Mouse (Mus musculus) neural tube, embryonic 12.5 days (tissue): Measurements from ENCODE around the gene Spns3. TPM values are rescaled to one million over a fixed set of nuclear protein-coding genes. Genes with fewer than 3 reads are reported as not detected.

Source experiments
- ATAC-seq: fragments of 200-750 bp; cut with Nextera tagmentation; 2 replicates; pipeline ENCODE4 v1.8.0; 2017; ENCODE audit warnings: low read depth, mild to moderate bottlenecking, moderate TSS enrichment, moderate library complexity; ENCODE audit not compliant: low FRiP score
- H3K27ac ChIP-seq: fragments of 300-500 bp; sonication (generic); 2 replicates; pipeline ENCODE4 v1.5.1; 2016
- H3K27me3 ChIP-seq: fragments of 300-500 bp; sonication (generic); replicated peaks from 2 replicates; pipeline ENCODE4 v1.6.1; 2016; ENCODE audit warnings: mild to moderate bottlenecking
- H3K36me3 ChIP-seq: fragments of 300-500 bp; sonication (generic); 2 replicates; pipeline ENCODE4 v1.6.1; 2016; ENCODE audit warnings: mild to moderate bottlenecking
- H3K4me1 ChIP-seq: fragments of 300-500 bp; sonication (generic); 2 replicates; pipeline ENCODE4 v1.6.1; 2016
- H3K4me2 ChIP-seq: fragments of 300-500 bp; sonication (generic); replicated peaks from 2 replicates; pipeline ENCODE4 v1.6.1; 2016; ENCODE audit warnings: mild to moderate bottlenecking
- H3K4me3 ChIP-seq: fragments of 300-500 bp; sonication (generic); 2 replicates; pipeline ENCODE4 v1.5.1; 2016
- H3K9ac ChIP-seq: fragments of 300-500 bp; sonication (generic); 2 replicates; pipeline ENCODE4 v1.6.1; 2016; ENCODE audit warnings: mild to moderate bottlenecking
- H3K9me3 ChIP-seq: fragments of 300-500 bp; sonication (generic); 2 replicates; pipeline ENCODE4 v1.6.1; 2016; ENCODE audit warnings: mild to moderate bottlenecking
- WGBS: fragments of 180-500 bp; shearing (Covaris S2); methylation state at CpG from one replicate; pipeline ENCODE4 v1.1.7; 2016; 5-methylcytosine and 5-hydroxymethylcytosine counted together
- polyA plus RNA-seq: library from polyadenylated mRNA; unstranded; fragments of >200 nt; fragmentation: Nextera tagmentation; extraction: Ambion mirVana; gene quantifications from 2 replicates; pipeline ENCODE4 v1.2.1, GENCODE M21; 2016

Spns3 gene
- polyA plus RNA-seq, 1 experiment from 2014 or later, result not detected

DNA sequence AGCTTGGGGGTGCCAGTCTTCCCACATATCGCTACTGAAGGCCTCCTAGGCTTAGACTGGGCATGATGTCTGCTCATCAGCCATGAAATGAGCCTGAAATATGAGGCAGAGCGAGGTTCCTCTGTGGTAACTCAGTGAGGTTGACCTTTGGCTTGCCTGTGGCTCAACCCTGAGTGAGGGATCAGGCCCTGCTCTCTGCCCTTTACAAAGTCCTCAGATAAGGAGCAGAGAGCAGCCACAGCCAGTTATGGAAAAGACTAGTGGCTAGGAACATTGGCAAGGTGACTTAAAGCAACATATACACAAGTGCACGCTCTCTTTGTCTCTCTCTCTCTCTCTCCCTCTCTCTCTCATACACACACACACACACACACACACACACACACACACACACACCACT is 75.4 kb downstream of the Spns3 start:
- Histone ChIP-seq H3K4me1 (peaks cover 12% of the 10 kb centered on the region), H3K27me3 (no peaks in the 10 kb centered on the region), H3K27ac (no peak overlapping the region)

DNA sequence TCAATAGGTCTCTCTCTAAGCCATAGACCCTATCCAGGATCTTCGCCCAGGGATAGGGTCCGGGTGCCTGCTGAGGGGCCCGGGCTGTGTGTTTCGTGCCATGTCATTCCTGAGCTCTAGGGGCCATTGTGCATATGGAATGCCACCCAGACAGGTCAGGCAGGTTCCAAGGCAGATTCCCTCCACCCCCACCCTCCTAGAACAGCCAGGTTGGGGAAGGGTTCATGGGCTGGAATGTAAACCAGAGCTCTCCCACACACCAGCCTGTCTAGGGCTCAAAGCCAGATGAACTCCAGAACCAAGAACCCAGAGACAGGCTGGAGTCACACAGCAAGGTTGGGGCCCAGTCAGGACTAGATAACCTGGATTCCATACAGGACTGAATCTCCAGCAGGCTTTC is 76.8 kb downstream of the Spns3 start:
- no peak overlapping the region for H3K9ac ChIP-seq

More for the DNA sequence above, 75.4 kb downstream of the Spns3 start:
- ATAC-seq, result no peak
- Histone ChIP-seq H3K36me3 (0 out of 2 replicates have a peak, but pooled peaks cover 8% of the 10 kb centered on the region), H3K9me3 (no peaks in the 10 kb centered on the region), H3K9ac (no peak overlapping the region), H3K4me2 (no peak overlapping the region), H3K4me3 (no peak overlapping the region)
- 72% methylated on average over 3 of the region's 3 CpGs for WGBS

DNA sequence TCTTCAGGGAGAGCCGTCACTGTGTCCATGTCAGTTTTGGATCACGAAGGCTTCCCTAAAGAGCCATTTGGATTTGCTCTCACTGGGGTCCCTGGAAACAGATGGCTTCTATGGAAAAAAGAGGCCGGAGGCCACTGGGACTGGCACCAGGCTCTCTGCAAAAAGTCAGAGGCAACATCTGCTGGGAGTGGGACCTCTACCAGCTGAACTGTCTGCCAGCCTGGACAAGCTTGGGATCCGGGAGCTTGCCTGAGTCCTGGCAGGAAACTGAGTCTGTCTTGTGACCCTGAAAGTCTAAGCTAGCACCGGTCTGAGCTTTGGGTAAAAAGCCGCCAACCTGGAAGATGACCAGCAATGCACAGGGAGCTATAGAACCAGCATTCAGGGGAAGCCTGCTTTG is 78.9 kb downstream of the Spns3 start:
- H3K27ac ChIP-seq, result no peak overlapping the region
- WGBS, result 84% methylated on average over 6 of the region's 6 CpGs

More for the DNA sequence above, 76.8 kb downstream of the Spns3 start:
- WGBS, result 82% methylated on average over 4 of the region's 4 CpGs
- H3K27ac ChIP-seq, result no peak overlapping the region
- ATAC-seq, result no peak
- H3K4me2 ChIP-seq, result no peak overlapping the region
- no peak overlapping the region for H3K4me3 ChIP-seq
- H3K4me1 ChIP-seq, result peaks cover 17% of the 10 kb centered on the region
- no peaks in the 10 kb centered on the region for H3K9me3 ChIP-seq
- no peaks in the 10 kb centered on the region for H3K27me3 ChIP-seq
- 0 out of 2 replicates have a peak, but pooled peaks cover 8% of the 10 kb centered on the region for H3K36me3 ChIP-seq

DNA sequence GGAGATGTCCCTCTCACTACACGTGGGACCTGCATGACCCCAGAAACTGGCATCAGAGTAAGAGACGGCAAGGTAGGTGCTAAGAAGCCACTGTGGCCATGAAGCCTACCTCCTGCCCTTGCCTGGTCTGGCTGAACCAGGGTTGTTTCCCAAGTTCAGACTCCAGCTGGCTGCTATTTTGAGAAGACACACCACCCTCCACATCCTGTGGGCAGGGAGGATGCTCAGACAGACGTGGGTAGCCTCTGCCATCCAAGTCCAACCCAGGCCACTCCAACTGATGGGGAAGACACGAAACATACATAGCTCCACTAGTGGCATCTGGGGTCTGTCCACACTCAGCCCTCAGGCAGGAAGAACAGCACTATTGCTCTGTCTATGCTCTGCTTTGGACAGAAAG is 80.3 kb downstream of the Spns3 start:
- peaks cover 18% of the 10 kb centered on the region for H3K4me1 ChIP-seq
- H3K27me3 ChIP-seq, result no peaks in the 10 kb centered on the region
- no peak overlapping the region for H3K27ac ChIP-seq
- ATAC-seq, result no peak
- WGBS, result 73% methylated on average over 4 of the region's 4 CpGs
- 0 out of 2 replicates have a peak, but pooled peaks cover 8% of the 10 kb centered on the region for H3K36me3 ChIP-seq
- H3K4me2 ChIP-seq, result no peak overlapping the region
- no peaks in the 10 kb centered on the region for H3K9me3 ChIP-seq
- no peak overlapping the region for H3K9ac ChIP-seq
- no peak overlapping the region for H3K4me3 ChIP-seq

More for the DNA sequence above, 78.9 kb downstream of the Spns3 start:
- no peaks in the 10 kb centered on the region for H3K27me3 ChIP-seq
- H3K9ac ChIP-seq, result no peak overlapping the region
- ATAC-seq, result no peak
- no peak overlapping the region for H3K4me3 ChIP-seq
- H3K4me2 ChIP-seq, result no peak overlapping the region
- H3K4me1 ChIP-seq, result peaks cover 12% of the 10 kb centered on the region
- H3K9me3 ChIP-seq, result no peaks in the 10 kb centered on the region
- H3K36me3 ChIP-seq, result 0 out of 2 replicates have a peak, but pooled peaks cover 8% of the 10 kb centered on the region

DNA sequence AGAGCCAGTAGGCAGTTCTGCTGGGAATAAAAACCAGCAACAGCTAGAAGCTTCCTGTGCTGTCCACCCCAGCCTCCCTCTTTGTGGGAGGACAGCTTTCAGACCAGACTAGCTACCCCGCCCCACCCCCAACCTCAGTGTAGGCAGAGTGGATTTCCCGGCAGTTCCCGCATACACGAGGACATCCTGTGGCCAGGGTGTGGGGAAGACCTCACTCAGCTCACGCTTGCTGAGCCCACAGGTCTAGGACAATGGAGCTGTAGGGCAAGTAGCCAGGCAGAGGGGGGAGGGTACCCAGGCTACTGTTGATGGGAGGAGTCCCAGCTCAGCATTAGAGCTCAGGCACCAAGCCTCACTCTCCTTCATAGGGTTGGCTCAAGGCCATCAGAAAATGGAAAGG is 81.1 kb downstream of the Spns3 start:
- no peak overlapping the region for H3K27ac ChIP-seq
- no peak overlapping the region for H3K9ac ChIP-seq
- no peaks in the 10 kb centered on the region for H3K27me3 ChIP-seq
- no peak for ATAC-seq
- peaks cover 18% of the 10 kb centered on the region for H3K4me1 ChIP-seq
- H3K4me2 ChIP-seq, result no peak overlapping the region
- no peaks in the 10 kb centered on the region for H3K9me3 ChIP-seq
- 33% methylated on average over 5 of the region's 5 CpGs for WGBS
- no peak overlapping the region for H3K4me3 ChIP-seq
- H3K36me3 ChIP-seq, result 0 out of 2 replicates have a peak, but pooled peaks cover 8% of the 10 kb centered on the region

DNA sequence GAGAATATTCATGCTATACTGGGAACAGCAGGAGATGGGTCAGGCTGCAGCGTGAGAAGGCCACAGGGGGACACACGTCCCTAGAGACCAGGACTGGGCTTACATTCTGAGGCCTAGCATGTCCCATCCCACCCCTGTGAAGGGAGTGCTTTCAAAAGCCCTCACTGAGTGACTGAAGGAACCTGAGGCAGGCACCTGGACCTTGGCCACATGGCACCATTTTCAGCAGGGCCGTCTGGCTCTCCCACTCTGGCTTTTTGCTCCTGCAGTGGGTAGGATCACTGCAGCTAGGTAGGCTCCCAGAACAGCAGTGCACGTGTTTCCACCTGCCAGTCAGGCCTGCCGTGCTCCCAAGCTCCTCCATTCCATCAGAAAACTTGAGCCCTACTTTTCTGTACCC is 81.8 kb downstream of the Spns3 start:
- ATAC-seq, result no peak
- Histone ChIP-seq H3K4me2 (no peak overlapping the region), H3K27ac (no peak overlapping the region), H3K36me3 (0 out of 2 replicates have a peak, but pooled peaks cover 5% of the 10 kb centered on the region), H3K4me3 (no peak overlapping the region), H3K27me3 (no peaks in the 10 kb centered on the region), H3K9ac (no peak overlapping the region), H3K9me3 (no peaks in the 10 kb centered on the region), H3K4me1 (peaks cover 18% of the 10 kb centered on the region)
- WGBS, result 75% methylated on average over 5 of the region's 5 CpGs

DNA sequence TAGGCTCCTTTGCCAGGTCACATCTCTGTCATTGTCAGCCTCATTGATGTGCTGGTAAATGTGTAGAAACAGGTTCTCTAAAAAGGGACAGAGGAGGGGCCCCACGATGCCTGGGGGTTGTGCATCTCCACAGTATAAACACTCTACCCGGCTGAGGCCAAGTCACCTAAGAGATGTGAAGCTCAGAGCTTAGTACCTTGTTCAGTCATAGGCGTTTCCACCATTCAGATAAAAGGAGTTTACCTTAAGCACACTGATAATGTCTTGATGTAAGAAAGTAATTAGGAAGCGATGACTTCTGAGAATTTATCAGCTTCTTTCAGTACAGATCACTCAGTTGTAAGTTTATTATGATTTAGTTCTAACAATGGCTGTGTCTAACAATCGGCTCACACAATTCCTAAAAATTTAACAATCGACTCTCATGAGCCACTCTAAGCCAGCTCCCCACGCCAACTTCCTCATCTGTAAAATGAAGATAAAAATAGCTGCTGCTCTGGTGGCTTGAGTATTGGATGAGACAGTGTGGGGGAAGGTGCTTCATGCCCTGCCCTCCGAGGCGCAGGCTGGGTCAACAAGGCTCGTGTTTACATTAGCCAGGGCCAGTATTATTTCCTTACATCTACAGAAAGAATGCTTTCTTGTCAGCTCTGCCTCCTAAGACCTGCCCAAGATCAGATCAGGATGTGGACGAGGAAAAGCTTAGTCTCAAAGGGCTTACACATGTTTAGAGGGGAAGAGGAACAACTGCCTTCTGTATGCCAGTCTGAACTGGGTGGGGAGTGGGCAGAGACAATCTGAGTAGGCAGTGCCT is 83.4 kb downstream of the Spns3 start:
- H3K36me3 ChIP-seq, result no peaks in the 10 kb centered on the region
- H3K9ac ChIP-seq, result no peak overlapping the region
- 71% methylated on average over 11 of the region's 11 CpGs for WGBS
- 0 out of 2 replicates have a peak overlapping the region, but pooled peaks have one; percentile 6 for H3K27ac ChIP-seq
- H3K27me3 ChIP-seq, result no peaks in the 10 kb centered on the region
- H3K9me3 ChIP-seq, result no peaks in the 10 kb centered on the region
- no peak overlapping the region for H3K4me3 ChIP-seq
- ATAC-seq, result no peak
- no peak overlapping the region for H3K4me2 ChIP-seq
- H3K4me1 ChIP-seq, result peaks cover 18% of the 10 kb centered on the region

DNA sequence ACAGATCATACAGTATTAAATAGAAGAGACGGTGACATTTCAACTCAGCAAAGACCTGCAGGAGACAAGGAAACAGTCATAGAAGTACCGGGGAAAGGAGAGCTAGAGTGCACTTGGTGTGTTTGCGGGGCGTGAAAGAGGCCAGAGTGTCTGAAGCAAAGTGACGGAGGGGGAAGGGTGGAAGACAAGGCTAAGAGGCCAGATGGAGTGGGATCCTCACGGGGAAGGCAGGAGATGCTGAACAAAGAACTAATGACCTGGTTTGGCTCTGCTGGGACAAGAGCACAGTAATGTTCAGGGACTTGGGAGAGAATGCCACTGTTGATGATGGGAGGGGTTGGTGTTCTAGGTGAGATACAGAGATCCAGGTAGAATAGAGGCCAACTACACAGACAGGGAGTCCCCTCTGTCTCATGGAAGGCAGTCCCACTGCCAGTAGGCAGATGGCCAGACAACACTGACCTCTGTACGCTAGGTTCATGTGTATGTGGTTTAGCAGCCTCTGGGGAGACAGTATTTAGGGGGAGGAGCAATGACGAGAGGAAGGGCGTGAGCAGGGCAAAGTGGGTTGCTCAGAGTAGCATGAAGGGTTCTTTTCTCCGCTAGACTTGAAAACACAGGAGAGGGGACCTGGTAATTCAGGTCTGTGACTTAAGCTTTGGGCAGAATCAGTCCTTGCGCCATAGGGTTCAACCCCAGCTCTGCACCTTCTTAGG is 84.2 kb downstream of the Spns3 start:
- Histone ChIP-seq H3K4me2 (no peak overlapping the region), H3K9me3 (no peaks in the 10 kb centered on the region), H3K9ac (no peak overlapping the region), H3K4me3 (no peak overlapping the region), H3K4me1 (peaks cover 18% of the 10 kb centered on the region), H3K27ac (no peak overlapping the region), H3K27me3 (no peaks in the 10 kb centered on the region), H3K36me3 (no peaks in the 10 kb centered on the region)
- no peak for ATAC-seq
- WGBS, result 57% methylated on average over 11 of the region's 11 CpGs

DNA sequence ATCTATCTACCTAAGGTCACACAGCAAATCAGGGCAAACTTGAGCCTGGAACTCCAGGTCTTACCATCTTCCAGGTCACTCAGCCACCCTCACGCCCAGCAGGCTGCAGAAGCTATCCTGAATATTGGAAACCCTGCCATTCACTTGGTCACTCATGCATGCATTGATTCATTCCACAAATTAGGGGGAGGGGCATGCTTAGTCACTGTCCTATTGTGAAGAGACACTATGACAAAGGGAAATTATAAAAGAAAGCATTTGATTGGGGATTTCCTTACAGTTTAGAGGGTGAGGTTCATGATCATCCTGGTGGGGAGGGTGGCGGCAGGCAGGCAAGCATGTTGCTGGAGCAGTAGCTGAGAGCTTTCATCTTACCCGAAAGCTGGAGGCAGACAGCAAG is 85.5 kb downstream of the Spns3 start:
- Histone ChIP-seq H3K27me3 (no peaks in the 10 kb centered on the region), H3K27ac (no peak overlapping the region), H3K9ac (no peak overlapping the region), H3K4me3 (no peak overlapping the region), H3K36me3 (no peaks in the 10 kb centered on the region), H3K4me1 (peaks cover 18% of the 10 kb centered on the region), H3K9me3 (no peaks in the 10 kb centered on the region), H3K4me2 (no peak overlapping the region)
- WGBS, result 72% methylated on average over 3 of the region's 3 CpGs
- no peak for ATAC-seq

DNA sequence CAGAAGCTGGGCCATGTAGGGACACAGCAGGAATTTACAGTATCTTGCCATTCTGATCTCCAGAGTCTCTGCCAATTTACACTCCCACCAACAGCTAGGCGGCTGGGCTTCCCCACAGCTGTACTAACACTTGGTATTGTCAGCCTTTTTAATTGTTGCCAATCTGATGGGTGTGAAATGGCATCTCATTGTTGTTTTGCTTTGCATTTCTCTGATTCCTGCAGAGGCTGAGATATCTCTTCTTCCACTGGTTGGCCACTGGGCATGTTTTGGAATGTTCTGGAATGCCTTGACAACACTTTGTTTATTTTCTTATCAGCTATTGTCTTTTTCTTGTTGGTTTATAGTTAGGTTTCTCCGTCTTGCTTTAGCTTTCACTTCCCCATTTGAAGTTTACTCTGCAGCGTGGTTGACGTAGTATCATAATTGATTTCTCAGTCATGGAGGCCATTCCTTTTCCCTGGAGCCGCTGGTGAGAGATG is 88.8 kb downstream of the Spns3 start:
- WGBS, result 54% methylated on average over 5 of the region's 5 CpGs
- H3K9ac ChIP-seq, result no peak overlapping the region
- H3K27me3 ChIP-seq, result no peaks in the 10 kb centered on the region
- peaks cover 7% of the 10 kb centered on the region for H3K4me1 ChIP-seq
- H3K4me3 ChIP-seq, result no peak overlapping the region
- H3K4me2 ChIP-seq, result no peak overlapping the region
- no peak for ATAC-seq
- no peak overlapping the region for H3K27ac ChIP-seq
- H3K36me3 ChIP-seq, result peaks cover 6% of the 10 kb centered on the region
- H3K9me3 ChIP-seq, result no peaks in the 10 kb centered on the region

DNA sequence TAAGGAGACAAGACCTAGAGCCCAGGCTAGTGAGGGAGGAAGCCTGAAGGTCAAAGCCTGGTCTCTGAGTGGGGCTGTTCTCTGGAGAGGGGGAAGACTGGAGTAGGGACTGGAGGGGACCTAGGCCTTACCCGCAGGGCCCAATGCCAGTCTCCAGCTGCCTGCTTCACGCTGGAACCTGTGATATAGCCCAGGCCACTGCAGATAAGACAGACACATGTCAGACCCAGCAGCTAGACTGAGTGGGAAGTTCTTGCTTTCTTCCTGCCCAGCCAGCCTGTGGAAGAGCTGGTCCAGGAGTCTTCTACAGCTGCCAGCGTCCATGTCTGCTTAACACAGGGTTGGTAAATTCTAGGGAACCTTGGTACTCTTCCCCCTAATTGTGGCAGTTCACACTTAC is 91.8 kb downstream of the Spns3 start:
- WGBS, result 70% methylated on average over 3 of the region's 3 CpGs
- Histone ChIP-seq H3K27ac (no peak overlapping the region), H3K36me3 (peaks cover 12% of the 10 kb centered on the region), H3K4me2 (no peak overlapping the region), H3K4me1 (peaks cover 11% of the 10 kb centered on the region), H3K9ac (no peak overlapping the region), H3K9me3 (no peaks in the 10 kb centered on the region), H3K4me3 (no peak overlapping the region), H3K27me3 (no peaks in the 10 kb centered on the region)
- ATAC-seq, result no peak

DNA sequence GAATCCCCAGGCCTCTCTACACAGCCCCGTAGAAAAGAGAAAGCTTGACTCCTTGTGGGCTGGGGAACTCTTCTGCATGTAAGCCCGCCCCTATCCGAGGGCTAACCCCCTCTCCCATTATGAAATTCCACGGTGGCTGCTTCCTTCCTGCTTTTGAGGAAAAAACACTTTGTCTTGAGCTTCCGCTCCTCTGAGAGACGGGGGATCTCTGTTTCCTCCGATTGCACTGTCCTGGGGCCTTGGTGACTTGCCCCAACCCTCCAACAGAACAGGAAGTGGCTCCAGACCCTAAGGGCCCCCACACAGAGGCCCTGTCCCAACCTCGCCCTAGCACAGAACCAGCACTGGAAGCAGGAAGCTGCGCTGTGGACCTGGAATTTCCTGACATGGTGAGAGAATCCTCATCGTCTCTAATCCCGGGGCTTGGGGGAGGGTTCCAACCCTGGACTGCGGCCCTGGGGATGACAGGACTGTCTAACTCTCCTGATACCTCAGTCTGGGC is 92.3 kb downstream of the Spns3 start:
- H3K36me3 ChIP-seq, result peaks cover 14% of the 10 kb centered on the region
- WGBS, result 79% methylated on average over 12 of the region's 12 CpGs
- H3K27me3 ChIP-seq, result no peaks in the 10 kb centered on the region
- H3K9ac ChIP-seq, result no peak overlapping the region
- H3K4me3 ChIP-seq, result no peak overlapping the region
- peaks cover 11% of the 10 kb centered on the region for H3K4me1 ChIP-seq
- H3K27ac ChIP-seq, result no peak overlapping the region
- H3K4me2 ChIP-seq, result no peak overlapping the region
- no peaks in the 10 kb centered on the region for H3K9me3 ChIP-seq
- ATAC-seq, result no peak
